Mouse (Mus musculus) embryonic facial prominence, embryonic 15.5 days (tissue): ENCODE measurements around the gene Pheta1. TPM values are rescaled to one million over a fixed set of nuclear protein-coding genes. Genes with fewer than 3 reads are reported as not detected.

ENCODE experiments used
- ATAC-seq: fragments of 200-750 bp; cut with Nextera tagmentation; 2 replicates; pipeline ENCODE4 v1.8.0; 2017; ENCODE audit warnings: low read depth, moderate TSS enrichment; ENCODE audit not compliant: insufficient number of reproducible peaks, low FRiP score, low TSS enrichment
- H3K27ac ChIP-seq: fragments of 300-500 bp; sonication (generic); replicated peaks from 2 replicates; pipeline ENCODE4 v1.5.1; 2015; ENCODE audit warnings: mild to moderate bottlenecking, inconsistent platforms
- H3K27me3 ChIP-seq: fragments of 300-500 bp; sonication (generic); 2 replicates; pipeline ENCODE4 v1.6.1; 2015; ENCODE audit warnings: inconsistent platforms
- H3K36me3 ChIP-seq: fragments of 300-500 bp; sonication (generic); 2 replicates; pipeline ENCODE4 v1.6.1; 2015; ENCODE audit warnings: mild to moderate bottlenecking, inconsistent platforms
- H3K4me1 ChIP-seq: fragments of 300-500 bp; sonication (generic); 2 replicates; pipeline ENCODE4 v1.6.1; 2015; ENCODE audit warnings: inconsistent platforms
- H3K4me2 ChIP-seq: fragments of 300-500 bp; sonication (generic); replicated peaks from 2 replicates; pipeline ENCODE4 v1.6.1; 2015; ENCODE audit warnings: mild to moderate bottlenecking, inconsistent platforms
- H3K4me3 ChIP-seq: fragments of 300-500 bp; sonication (generic); replicated peaks from 2 replicates; pipeline ENCODE4 v1.5.1; 2015; ENCODE audit warnings: mild to moderate bottlenecking, inconsistent platforms
- H3K9ac ChIP-seq: fragments of 300-500 bp; sonication (generic); 2 replicates; pipeline ENCODE4 v1.6.1; 2015; ENCODE audit warnings: inconsistent platforms
- H3K9me3 ChIP-seq: fragments of 300-500 bp; sonication (generic); replicated peaks from 2 replicates; pipeline ENCODE4 v1.6.1; 2016; ENCODE audit warnings: inconsistent platforms
- WGBS: fragments of 180-500 bp; shearing (Covaris S2); methylation state at CpG from one replicate; pipeline ENCODE4 v1.1.7; 2015; 5-methylcytosine and 5-hydroxymethylcytosine counted together
- polyA plus RNA-seq: library from polyadenylated mRNA; unstranded; fragments of >200 nt; fragmentation: Nextera tagmentation; extraction: Ambion mirVana; gene quantifications from 2 replicates; pipeline ENCODE4 v1.2.1, GENCODE M21; 2015

The Pheta1 gene
- polyA plus RNA-seq, 1 experiment from 2014 or later: 28.1 TPM

DNA sequence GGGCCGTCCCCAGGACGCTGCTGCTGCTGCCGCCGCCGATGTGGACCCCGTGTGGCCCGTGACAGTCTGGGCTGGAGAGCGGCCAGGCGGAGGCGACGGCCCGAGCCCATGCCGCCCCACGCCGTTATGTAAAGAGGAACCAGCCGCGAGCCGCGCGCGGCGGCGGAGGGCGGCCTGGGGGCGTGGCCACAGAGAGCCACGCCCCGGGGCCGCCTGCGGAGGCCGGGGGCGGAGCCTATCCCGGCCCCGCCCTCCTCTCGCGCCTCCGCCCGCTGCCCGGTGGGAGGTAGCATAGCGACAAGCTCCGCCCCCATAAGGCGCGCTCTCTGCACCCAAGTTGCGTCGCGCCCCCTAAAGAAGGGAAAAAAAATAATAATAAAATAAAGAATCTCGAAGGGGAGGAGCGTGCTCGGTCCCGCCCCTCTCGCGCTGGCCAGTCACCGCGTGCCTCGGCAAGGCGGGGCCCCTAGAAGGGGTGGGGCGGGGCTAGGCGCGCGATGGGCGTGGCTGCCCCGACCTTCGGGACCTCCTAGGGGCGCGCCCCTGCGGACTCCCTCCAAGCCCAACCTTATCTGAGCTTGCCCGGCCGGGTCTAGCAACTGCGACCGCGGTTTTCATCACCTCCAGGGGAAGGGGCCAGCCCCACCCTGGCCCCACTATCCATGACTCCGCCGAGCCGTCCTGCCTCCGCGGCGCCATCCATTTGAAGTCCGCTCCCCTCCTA, 11.9 kb upstream of the Pheta1 start:
- Histone ChIP-seq H3K4me1 (peaks cover 62% of the 10 kb centered on the region), H3K9me3 (no peaks in the 10 kb centered on the region), H3K27ac (peak overlapping the region; percentile 80), H3K4me2 (peak overlapping the region; percentile 93), H3K27me3 (no peaks in the 10 kb centered on the region; the same call in 1 of the 2 replicates), H3K36me3 (no peaks in the 10 kb centered on the region), H3K4me3 (peak overlapping the region; percentile 84), H3K9ac (peak overlapping the region; percentile 75)
- WGBS: under 1% methylated on average over 76 of the region's 77 CpGs
- peak; percentile 85 for ATAC-seq

GRCm38 (mm10) chr5:121837441-121838340, 11.1 kb upstream of the Pheta1 start, which contains the start of gene Sh2b3:
TSS of gene Sh2b3 (minus strand) at chr5:121837646.
- H3K4me3 ChIP-seq: peak within 1 kb of the TSS; percentile 84
- no peaks in the 10 kb centered on the region; the same call in 1 of the 2 replicates for H3K27me3 ChIP-seq
- H3K27ac ChIP-seq: peak within 1 kb of the TSS; percentile 80
- peaks cover 65% of the 10 kb centered on the region for H3K4me1 ChIP-seq
- H3K9me3 ChIP-seq: no peaks in the 10 kb centered on the region
- under 1% methylated on average over 35 of the region's 35 CpGs for WGBS
- ATAC-seq: peak; percentile 0; the same call in 1 of the 2 replicates
- no peaks in the 10 kb centered on the region for H3K36me3 ChIP-seq
- H3K9ac ChIP-seq: peak within 1 kb of the TSS; percentile 75
- H3K4me2 ChIP-seq: peak within 1 kb of the TSS; percentile 93

DNA sequence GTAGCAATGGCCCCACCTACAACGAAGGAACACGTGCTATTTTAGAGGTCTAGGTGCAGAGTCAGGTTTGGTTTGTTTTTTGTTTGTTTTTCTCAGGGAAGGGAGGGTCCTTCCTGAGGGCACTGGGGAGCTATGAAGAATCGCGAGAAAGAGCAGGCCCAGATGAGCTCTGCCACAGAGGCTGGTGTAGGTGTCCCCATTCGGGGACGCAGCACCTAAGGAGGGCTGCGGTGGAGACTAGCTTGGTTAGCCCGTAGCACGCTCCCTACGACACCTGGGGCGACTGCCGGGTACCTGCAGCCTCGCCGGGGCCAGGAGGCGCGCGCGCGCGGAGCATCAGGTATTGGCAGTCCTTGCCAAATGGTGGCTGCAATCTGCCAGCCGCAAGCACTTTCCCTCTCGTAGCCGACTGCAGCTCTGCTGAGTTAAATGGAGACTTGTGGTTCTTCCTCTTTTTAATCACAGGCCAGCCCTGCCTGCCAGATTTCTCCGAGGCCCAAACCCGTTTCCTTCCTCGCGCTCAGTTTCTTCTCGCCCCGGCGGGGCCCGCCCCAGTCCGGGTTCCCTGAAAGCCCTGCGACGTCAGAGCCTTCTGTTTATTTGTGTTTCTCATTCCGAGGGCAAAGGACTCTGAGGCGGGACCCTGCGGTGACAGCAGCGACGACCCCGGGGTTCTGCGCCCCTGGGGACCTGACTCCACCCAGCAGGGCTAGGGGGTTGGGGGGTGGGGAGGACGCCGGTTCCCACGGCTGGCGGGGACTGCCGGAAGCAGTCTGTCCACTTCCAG, 10.2 kb upstream of the Pheta1 start:
- H3K4me1 ChIP-seq: peaks cover 65% of the 10 kb centered on the region
- peak overlapping the region; percentile 28; the same call in 1 of the 2 replicates for H3K9ac ChIP-seq
- no peaks in the 10 kb centered on the region for H3K36me3 ChIP-seq
- H3K4me2 ChIP-seq: peak overlapping the region; percentile 93
- H3K27ac ChIP-seq: peak overlapping the region; percentile 80
- no peaks in the 10 kb centered on the region for H3K9me3 ChIP-seq
- peaks cover 6% of the 10 kb centered on the region for H3K27me3 ChIP-seq
- 2% methylated on average over 46 of the region's 46 CpGs for WGBS
- ATAC-seq: no peak
- H3K4me3 ChIP-seq: peak overlapping the region; percentile 84

DNA sequence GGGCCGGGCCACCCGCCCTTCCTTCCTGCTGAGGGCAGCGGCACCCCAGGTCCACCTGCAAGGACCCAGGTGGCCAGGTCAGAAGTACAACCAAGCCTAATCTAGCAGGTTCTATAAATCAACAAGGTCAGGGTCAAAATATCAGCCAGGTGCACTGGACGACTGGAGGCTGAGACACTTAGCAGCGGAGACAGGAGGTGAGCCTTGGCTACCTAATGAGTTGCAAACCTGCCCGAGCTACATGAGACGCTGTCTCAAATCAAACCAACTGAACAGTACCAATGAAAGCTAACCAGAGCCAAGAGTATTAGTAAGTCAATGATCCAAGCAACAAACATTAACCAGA, 9.7 kb upstream of the Pheta1 start:
- Histone ChIP-seq H3K27ac (peak overlapping the region; percentile 80; the same call in 1 of the 2 replicates), H3K9me3 (no peaks in the 10 kb centered on the region), H3K9ac (peak overlapping the region; percentile 28; the same call in 1 of the 2 replicates), H3K36me3 (no peaks in the 10 kb centered on the region), H3K4me3 (peak overlapping the region; percentile 84), H3K4me1 (peaks cover 63% of the 10 kb centered on the region), H3K27me3 (peaks cover 12% of the 10 kb centered on the region), H3K4me2 (peak overlapping the region; percentile 93)
- no peak for ATAC-seq
- 32% methylated on average over 6 of the region's 7 CpGs for WGBS

- no peak for ATAC-seq
- H3K27me3 ChIP-seq: peaks cover 22% of the 10 kb centered on the region
- H3K4me1 ChIP-seq: peaks cover 42% of the 10 kb centered on the region
- no peaks in the 10 kb centered on the region for H3K9me3 ChIP-seq
- H3K27ac ChIP-seq: no peak overlapping the region
- no peaks in the 10 kb centered on the region for H3K36me3 ChIP-seq
- H3K9ac ChIP-seq: no peak overlapping the region
- 91% methylated on average over 9 of the region's 9 CpGs for WGBS
- no peak overlapping the region for H3K4me3 ChIP-seq
- no peak overlapping the region for H3K4me2 ChIP-seq
Measured at GRCm38 (mm10) chr5:121841516-121841915, 7.3 kb upstream of the Pheta1 start.

- Histone ChIP-seq H3K36me3 (no peaks in the 10 kb centered on the region), H3K4me2 (no peak overlapping the region), H3K27ac (no peak overlapping the region), H3K4me3 (no peak overlapping the region), H3K9me3 (no peaks in the 10 kb centered on the region), H3K9ac (no peak overlapping the region), H3K27me3 (peaks cover 22% of the 10 kb centered on the region), H3K4me1 (peaks cover 41% of the 10 kb centered on the region)
- 47% methylated on average over 10 of the region's 10 CpGs for WGBS
- ATAC-seq: no peak
Measured at GRCm38 (mm10) chr5:121841973-121842372, 6.8 kb upstream of the Pheta1 start.

- Histone ChIP-seq H3K4me1 (peaks cover 34% of the 10 kb centered on the region), H3K9me3 (no peaks in the 10 kb centered on the region), H3K4me2 (peak overlapping the region; percentile 90), H3K36me3 (no peaks in the 10 kb centered on the region), H3K9ac (peak overlapping the region; percentile 45), H3K27me3 (peaks cover 22% of the 10 kb centered on the region), H3K27ac (0 out of 2 replicates have a peak overlapping the region, but pooled peaks have one; percentile 13), H3K4me3 (peak overlapping the region; percentile 58)
- ATAC-seq: peak; percentile 41; the same call in 1 of the 2 replicates
- under 1% methylated on average over 33 of the region's 33 CpGs for WGBS
Measured at GRCm38 (mm10) chr5:121842665-121843118, 6.1 kb upstream of the Pheta1 start.

GRCm38 (mm10) chr5:121843138-121843905, 5.5 kb upstream of the Pheta1 start:
- WGBS: 11% methylated on average over 17 of the region's 17 CpGs
- H3K4me2 ChIP-seq: peak overlapping the region; percentile 90
- H3K4me3 ChIP-seq: peak overlapping the region; percentile 58
- peaks cover 34% of the 10 kb centered on the region for H3K4me1 ChIP-seq
- peaks cover 22% of the 10 kb centered on the region for H3K27me3 ChIP-seq
- no peak for ATAC-seq
- no peaks in the 10 kb centered on the region for H3K36me3 ChIP-seq
- no peak overlapping the region for H3K27ac ChIP-seq
- no peak overlapping the region for H3K9ac ChIP-seq
- no peaks in the 10 kb centered on the region for H3K9me3 ChIP-seq

- H3K4me2 ChIP-seq: no peak overlapping the region
- WGBS: 20% methylated on average over 4 of the region's 4 CpGs
- peaks cover 37% of the 10 kb centered on the region for H3K4me1 ChIP-seq
- H3K9me3 ChIP-seq: no peaks in the 10 kb centered on the region
- ATAC-seq: no peak
- no peak overlapping the region for H3K9ac ChIP-seq
- H3K36me3 ChIP-seq: no peaks in the 10 kb centered on the region
- peaks cover 22% of the 10 kb centered on the region for H3K27me3 ChIP-seq
- H3K27ac ChIP-seq: no peak overlapping the region
- H3K4me3 ChIP-seq: no peak overlapping the region
Measured at GRCm38 (mm10) chr5:121845361-121845760, 3.4 kb upstream of the Pheta1 start.

DNA sequence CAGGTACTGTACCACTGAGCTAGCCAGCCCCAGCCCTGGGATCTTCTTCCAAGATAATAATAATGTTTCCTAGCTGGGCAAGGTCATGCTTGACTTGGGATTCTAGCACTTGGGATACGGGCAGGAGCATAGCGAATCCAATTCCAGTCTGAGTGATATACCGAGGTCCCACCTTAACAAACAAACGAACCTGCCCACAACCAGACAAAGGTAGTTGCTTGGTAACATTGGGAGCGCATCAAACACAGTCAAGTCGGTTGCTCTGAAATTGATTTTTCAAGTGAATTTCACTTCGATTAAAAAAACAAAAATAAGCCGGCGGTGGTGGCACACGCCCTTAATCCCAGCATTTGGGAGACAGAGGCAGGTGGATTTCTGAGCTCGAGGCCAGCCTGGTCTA, 2.5 kb upstream of the Pheta1 start:
- 77% methylated on average over 11 of the region's 11 CpGs for WGBS
- no peak for ATAC-seq
- no peak overlapping the region for H3K4me2 ChIP-seq

More for the DNA sequence above, 2.5 kb upstream of the Pheta1 start:
- no peak overlapping the region for H3K4me3 ChIP-seq
- no peaks in the 10 kb centered on the region for H3K9me3 ChIP-seq
- H3K27me3 ChIP-seq: peaks cover 22% of the 10 kb centered on the region
- H3K9ac ChIP-seq: no peak overlapping the region
- H3K4me1 ChIP-seq: peaks cover 41% of the 10 kb centered on the region
- H3K36me3 ChIP-seq: no peaks in the 10 kb centered on the region
- no peak overlapping the region for H3K27ac ChIP-seq
